Mouse (Mus musculus) thymus, adult 2 months (tissue): ENCODE measurements around the gene Znrf1.
"Not testable (repeated sequence)": the region's sequence is repeated elsewhere in the genome, so short reads cannot be mapped to it uniquely, and the experiment has no call there.

ENCODE experiments used
- CTCF ChIP-seq: fragments of 200-500 bp; IDR thresholded peaks from 2 replicates; pipeline ENCODE4 v1.5.1; 2012; ENCODE audit warnings: mild to moderate bottlenecking, control low read depth, low read length, moderate library complexity, borderline replicate concordance; ENCODE audit not compliant: control insufficient read depth, poor library complexity, insufficient read depth; ENCODE audit errors: extremely low read depth
- POLR2A ChIP-seq: fragments of 200-500 bp; IDR thresholded peaks from 2 replicates; pipeline ENCODE4 v1.6.1; 2012; ENCODE audit warnings: mild to moderate bottlenecking, low read length, control low read depth, moderate library complexity; ENCODE audit not compliant: control insufficient read depth, poor library complexity, insufficient read depth; ENCODE audit errors: extremely low read depth

DNA sequence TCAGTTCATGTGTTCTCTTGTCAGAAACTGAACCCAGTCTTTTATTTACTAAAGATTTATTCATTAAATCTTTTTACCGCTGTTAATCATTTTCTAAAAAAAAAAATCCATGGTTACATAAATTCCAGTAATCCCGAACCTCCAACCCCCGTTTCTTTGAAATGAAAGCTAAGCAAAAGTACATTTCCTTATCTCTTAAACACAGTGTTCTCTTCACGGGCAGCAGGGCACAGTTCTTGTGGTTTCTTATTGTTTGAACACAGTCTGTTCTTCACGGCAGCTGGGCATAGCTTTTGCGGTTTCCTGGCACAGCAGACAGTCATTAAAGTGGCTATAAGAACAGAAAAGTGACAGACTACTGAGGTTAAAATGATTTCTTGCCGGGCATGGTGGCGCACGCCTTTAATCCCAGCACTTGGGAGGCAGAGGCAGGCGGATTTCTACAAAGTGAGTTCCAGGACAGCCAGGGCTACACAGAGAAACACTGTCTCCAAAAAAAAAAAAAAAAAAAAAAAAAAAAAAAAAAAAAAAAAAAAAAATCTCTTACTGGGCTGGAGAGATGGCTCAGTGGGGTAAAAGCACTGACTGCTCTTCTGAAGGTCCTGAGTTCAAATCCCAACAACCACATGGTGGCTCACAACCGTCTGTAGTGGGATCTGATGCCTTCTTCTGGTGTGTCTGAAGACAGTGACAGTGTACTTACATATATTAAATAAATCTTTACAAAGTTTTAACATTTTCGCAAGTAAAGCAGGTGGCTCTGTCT is 108.6 kb downstream of the Znrf1 start:
- not testable (repeated sequence) for TF ChIP-seq CTCF, POLR2A
